Mouse (Mus musculus): ENCODE results near the gene Filip1l.

- TF ChIP-seq POLR2A (IDR thresholded peaks at IDR 0.05; ENCODE audit: low read depth, low read length) (no peak), CTCF (conservative IDR thresholded peaks at IDR 0.05; ENCODE audit: insufficient read depth, insufficient read length, low read depth, low read length) (no peak)
Observed at GRCm38 (mm10) chr16:57526893-57527292, 174.0 kb downstream of the Filip1l start.

Data from kidney, adult 2 months (tissue).